Mouse (Mus musculus): ENCODE data around the gene Mprip. TPM values are rescaled to one million over a fixed set of nuclear protein-coding genes. Genes with fewer than 3 reads are reported as not detected.

Gene Mprip
- total and polyA plus RNA-seq, 2 experiments from 2014 or later: 35.9 to 135 TPM

- Histone ChIP-seq H3K9me3 (replicated peaks; ENCODE audit: control insufficient read depth, low read length) (no peaks in the 10 kb centered on the region), H3K27ac (ENCODE audit: low read depth) (no peak overlapping the region), H3K4me1 (ENCODE audit: control insufficient read depth, insufficient read depth) (0 out of 2 replicates have a peak, but pooled peaks cover 4% of the 10 kb centered on the region), H3K27me3 (ENCODE audit: control insufficient read depth, insufficient read depth, low read length) (no peaks in the 10 kb centered on the region), H3K36me3 (replicated peaks; ENCODE audit: control insufficient read depth, insufficient read depth, low read length) (peaks cover 5% of the 10 kb centered on the region), H3K4me3 (ENCODE audit: low read depth, low read length) (peak overlapping the region; percentile 46), H3K9ac (replicated peaks; ENCODE audit: low read depth, low read length) (peak overlapping the region; percentile 47; the same call in 1 of the 2 replicates), H3K4me2 (ENCODE audit: low read depth, low read length) (peak overlapping the region; percentile 73)
- 52% methylated on average over 15 of the region's 15 CpGs for WGBS
- TF ChIP-seq EP300 (IDR thresholded peaks at IDR 0.05; ENCODE audit: low read depth) (no peak), CTCF (IDR thresholded peaks at IDR 0.05; ENCODE audit: low read depth) (no peak)
- ATAC-seq (ENCODE audit: insufficient read depth, low read depth) (no peak), DNase-seq (ENCODE audit: low spot score) (no peak)
Observed at GRCm38 (mm10) chr11:59786444-59787198, 125.5 kb downstream of the Mprip start.

- Histone ChIP-seq H3K4me3 (ENCODE audit: low read depth, low read length) (peak within 1 kb of the TSS; percentile 46), H3K36me3 (replicated peaks; ENCODE audit: control insufficient read depth, insufficient read depth, low read length) (peaks cover 12% of the 10 kb centered on the region), H3K9ac (replicated peaks; ENCODE audit: low read depth, low read length) (peak within 1 kb of the TSS; percentile 47), H3K4me2 (ENCODE audit: low read depth, low read length) (peak within 1 kb of the TSS; percentile 73), H3K4me1 (ENCODE audit: control insufficient read depth, insufficient read depth) (0 out of 2 replicates have a peak, but pooled peaks cover 4% of the 10 kb centered on the region), H3K27ac (ENCODE audit: low read depth) (no peak within 1 kb of the TSS), H3K9me3 (replicated peaks; ENCODE audit: control insufficient read depth, low read length) (no peaks in the 10 kb centered on the region), H3K27me3 (ENCODE audit: control insufficient read depth, insufficient read depth, low read length) (no peaks in the 10 kb centered on the region)
- DNase-seq (ENCODE audit: low spot score) (peak; percentile 59), ATAC-seq (ENCODE audit: insufficient read depth, low read depth) (peak; percentile 86)
- WGBS: 1% methylated on average over 50 of the region's 51 CpGs
- TF ChIP-seq CTCF (IDR thresholded peaks at IDR 0.05; ENCODE audit: low read depth) (peak; percentile 21; the same call in 1 of the 2 replicates), EP300 (IDR thresholded peaks at IDR 0.05; ENCODE audit: low read depth) (no peak)
Observed at GRCm38 (mm10) chr11:59787199-59787781, 126.2 kb downstream of the Mprip start, which contains the start of gene Pld6. Pld6 (minus strand) TSS chr11:59787645.

- no peak overlapping the region for H3K9ac ChIP-seq (replicated peaks; ENCODE audit: low read depth, low read length)
- DNase-seq (ENCODE audit: low spot score): no peak
- no peak overlapping the region for H3K27ac ChIP-seq (ENCODE audit: low read depth)
- 81% methylated on average over 1 of the region's 1 CpGs for WGBS
- TF ChIP-seq EP300 (IDR thresholded peaks at IDR 0.05; ENCODE audit: low read depth) (no peak), CTCF (IDR thresholded peaks at IDR 0.05; ENCODE audit: low read depth) (no peak)
- H3K27me3 ChIP-seq (ENCODE audit: control insufficient read depth, insufficient read depth, low read length): no peaks in the 10 kb centered on the region
- no peak for ATAC-seq (ENCODE audit: insufficient read depth, low read depth)
- H3K36me3 ChIP-seq (replicated peaks; ENCODE audit: control insufficient read depth, insufficient read depth, low read length): peaks cover 32% of the 10 kb centered on the region
- no peak overlapping the region for H3K4me3 ChIP-seq (ENCODE audit: low read depth, low read length)
- 0 out of 2 replicates have a peak, but pooled peaks cover 4% of the 10 kb centered on the region for H3K4me1 ChIP-seq (ENCODE audit: control insufficient read depth, insufficient read depth)
- no peaks in the 10 kb centered on the region for H3K9me3 ChIP-seq (replicated peaks; ENCODE audit: control insufficient read depth, low read length)
- no peak overlapping the region for H3K4me2 ChIP-seq (ENCODE audit: low read depth, low read length)
Observed at GRCm38 (mm10) chr11:59789311-59789710, 128.2 kb downstream of the Mprip start.

GRCm38 (mm10) chr11:59793390-59793789 lies 132.3 kb downstream of the Mprip start:
- H3K4me1 ChIP-seq (ENCODE audit: control insufficient read depth, insufficient read depth): no peaks in the 10 kb centered on the region
- TF ChIP-seq CTCF (IDR thresholded peaks at IDR 0.05; ENCODE audit: low read depth) (no peak), EP300 (IDR thresholded peaks at IDR 0.05; ENCODE audit: low read depth) (no peak)
- H3K27me3 ChIP-seq (ENCODE audit: control insufficient read depth, insufficient read depth, low read length): no peaks in the 10 kb centered on the region
- peaks cover 73% of the 10 kb centered on the region for H3K36me3 ChIP-seq (replicated peaks; ENCODE audit: control insufficient read depth, insufficient read depth, low read length)
- DNase-seq (ENCODE audit: low spot score) (no peak), ATAC-seq (ENCODE audit: insufficient read depth, low read depth) (no peak)
- no peaks in the 10 kb centered on the region for H3K9me3 ChIP-seq (replicated peaks; ENCODE audit: control insufficient read depth, low read length)
- H3K27ac ChIP-seq (ENCODE audit: low read depth): no peak overlapping the region
- H3K9ac ChIP-seq (replicated peaks; ENCODE audit: low read depth, low read length): no peak overlapping the region
- H3K4me3 ChIP-seq (ENCODE audit: low read depth, low read length): no peak overlapping the region
- 87% methylated on average over 6 of the region's 6 CpGs for WGBS
- H3K4me2 ChIP-seq (ENCODE audit: low read depth, low read length): no peak overlapping the region

GRCm38 (mm10) chr11:59800412-59800811 lies 139.3 kb downstream of the Mprip start:
- Histone ChIP-seq H3K27ac (ENCODE audit: low read depth) (no peak overlapping the region), H3K4me2 (ENCODE audit: low read depth, low read length) (no peak overlapping the region), H3K9me3 (replicated peaks; ENCODE audit: control insufficient read depth, low read length) (no peaks in the 10 kb centered on the region), H3K4me1 (ENCODE audit: control insufficient read depth, insufficient read depth) (no peaks in the 10 kb centered on the region), H3K4me3 (ENCODE audit: low read depth, low read length) (no peak overlapping the region), H3K36me3 (replicated peaks; ENCODE audit: control insufficient read depth, insufficient read depth, low read length) (peaks cover 100% of the 10 kb centered on the region), H3K27me3 (ENCODE audit: control insufficient read depth, insufficient read depth, low read length) (no peaks in the 10 kb centered on the region), H3K9ac (replicated peaks; ENCODE audit: low read depth, low read length) (no peak overlapping the region)
- DNase-seq (ENCODE audit: low spot score) (no peak), ATAC-seq (ENCODE audit: insufficient read depth, low read depth) (no peak)
- TF ChIP-seq CTCF (IDR thresholded peaks at IDR 0.05; ENCODE audit: low read depth): no peak
- no peak for TF ChIP-seq EP300 (IDR thresholded peaks at IDR 0.05; ENCODE audit: low read depth)
- WGBS: 94% methylated on average over 10 of the region's 10 CpGs
